Mouse (Mus musculus) limb, embryonic 14.5 days (tissue): ENCODE measurements around the gene Tepsin. TPM values are rescaled to one million over a fixed set of nuclear protein-coding genes. Genes with fewer than 3 reads are reported as not detected.

Experiments
- ATAC-seq: fragments of 200-750 bp; cut with Nextera tagmentation; 2 replicates; pipeline ENCODE4 v1.8.0; 2017; ENCODE audit warnings: low read depth, moderate number of reproducible peaks, moderate TSS enrichment; ENCODE audit not compliant: low FRiP score
- DNase-seq: peaks from one replicate; pipeline ENCODE4 v3.0.0-alpha.2; 2015; ENCODE audit warnings: low spot score
- H3K27ac ChIP-seq: fragments of 300-500 bp; sonication (generic); replicated peaks from 2 replicates; pipeline ENCODE4 v1.5.1; 2014; ENCODE audit warnings: low read depth, mild to moderate bottlenecking, low read length, moderate library complexity, mixed read lengths
- H3K27me3 ChIP-seq: fragments of 300-500 bp; sonication (generic); 2 replicates; pipeline ENCODE4 v1.6.1; 2014; ENCODE audit warnings: low read length, mixed read lengths; ENCODE audit not compliant: control insufficient read depth, insufficient read depth
- H3K36me3 ChIP-seq: fragments of 300-500 bp; sonication (generic); 2 replicates; pipeline ENCODE4 v1.6.1; 2014; ENCODE audit warnings: mild to moderate bottlenecking, low read length, moderate library complexity, mixed read lengths; ENCODE audit not compliant: control insufficient read depth, insufficient read depth
- H3K4me1 ChIP-seq: fragments of 300-500 bp; sonication (generic); 2 replicates; pipeline ENCODE4 v1.6.1; 2014; ENCODE audit warnings: antibody characterized with exemption, low read length, mixed read lengths; ENCODE audit not compliant: control insufficient read depth, insufficient read depth
- H3K4me2 ChIP-seq: fragments of 300-500 bp; sonication (generic); replicated peaks from 2 replicates; pipeline ENCODE4 v1.6.1; 2014; ENCODE audit warnings: low read depth, mild to moderate bottlenecking, low read length, moderate library complexity; ENCODE audit not compliant: severe bottlenecking
- H3K4me3 ChIP-seq: fragments of 300-500 bp; sonication (generic); replicated peaks from 2 replicates; pipeline ENCODE4 v1.5.1; 2014; ENCODE audit warnings: low read length
- H3K9ac ChIP-seq: fragments of 300-500 bp; sonication (generic); 2 replicates; pipeline ENCODE4 v1.6.1; 2014; ENCODE audit warnings: mild to moderate bottlenecking, low read depth, low read length, moderate library complexity; ENCODE audit not compliant: severe bottlenecking
- H3K9me3 ChIP-seq: fragments of 300-500 bp; sonication (generic); 2 replicates; pipeline ENCODE4 v1.6.1; 2016; ENCODE audit warnings: low read length; ENCODE audit not compliant: control insufficient read depth
- POLR2A ChIP-seq: fragments of 200-500 bp; IDR thresholded peaks from 2 replicates; pipeline ENCODE4 v1.8.0; 2012; ENCODE audit warnings: inconsistent platforms, mild to moderate bottlenecking, moderate library complexity, borderline replicate concordance; ENCODE audit not compliant: insufficient read depth, insufficient read length; ENCODE audit errors: extremely low read depth
- WGBS: fragments of 180-500 bp; shearing (Covaris S2); extraction: QIAGEN DNeasy Blood & Tissue Kit; methylation state at CpG from one replicate; pipeline ENCODE4 v1.1.7; 2014; 5-methylcytosine and 5-hydroxymethylcytosine counted together
- polyA plus RNA-seq, 2 experiments: library from polyadenylated mRNA; depleted of rRNA in 1 of 2; stranded (reverse) in 1 of 2; unstranded in 1 of 2; fragments of >200 nt; fragmentation: Nextera tagmentation in 1 of 2; extraction: Ambion mirVana in 1 of 2; gene quantifications; 2 replicates each; pipeline versions ENCODE4 v1.2.1 to v1.2.3; 2012 to 2014

Gene Tepsin
- polyA plus RNA-seq, 2 experiments, result 14.8 to 50.4 TPM

- 98% methylated on average over 7 of the region's 7 CpGs for WGBS
- DNase-seq, result no peak
- Histone ChIP-seq H3K27me3 (no peaks in the 10 kb centered on the region), H3K4me1 (0 out of 2 replicates have a peak, but pooled peaks cover 4% of the 10 kb centered on the region), H3K9me3 (no peaks in the 10 kb centered on the region), H3K36me3 (peaks cover 42% of the 10 kb centered on the region), H3K4me2 (no peak overlapping the region), H3K4me3 (no peak overlapping the region), H3K27ac (no peak overlapping the region), H3K9ac (no peak overlapping the region)
- TF ChIP-seq POLR2A, result no peak
- ATAC-seq, result no peak
Observed at GRCm38 (mm10) chr11:120119108-120119507, 20.6 kb upstream of the Tepsin start.

GRCm38 (mm10) chr11:120117626-120118025, 19.1 kb upstream of the Tepsin start:
- Histone ChIP-seq H3K9me3 (no peaks in the 10 kb centered on the region), H3K4me1 (0 out of 2 replicates have a peak, but pooled peaks cover 4% of the 10 kb centered on the region), H3K4me2 (no peak overlapping the region), H3K27ac (no peak overlapping the region), H3K4me3 (no peak overlapping the region), H3K9ac (no peak overlapping the region), H3K36me3 (peaks cover 39% of the 10 kb centered on the region), H3K27me3 (no peaks in the 10 kb centered on the region)
- ATAC-seq (no peak), DNase-seq (no peak)
- WGBS, result 94% methylated on average over 2 of the region's 2 CpGs
- no peak for TF ChIP-seq POLR2A

GRCm38 (mm10) chr11:120114488-120115215, 16.1 kb upstream of the Tepsin start:
- Histone ChIP-seq H3K27me3 (no peaks in the 10 kb centered on the region), H3K27ac (no peak overlapping the region), H3K9me3 (no peaks in the 10 kb centered on the region), H3K4me2 (no peak overlapping the region), H3K36me3 (peaks cover 34% of the 10 kb centered on the region), H3K4me1 (0 out of 2 replicates have a peak, but pooled peaks cover 4% of the 10 kb centered on the region), H3K9ac (no peak overlapping the region), H3K4me3 (no peak overlapping the region)
- ATAC-seq, result peak; percentile 74
- WGBS, result 51% methylated on average over 21 of the region's 21 CpGs
- DNase-seq, result peak; percentile 20
- TF ChIP-seq POLR2A, result no peak

- H3K9ac ChIP-seq, result no peak overlapping the region
- H3K27me3 ChIP-seq, result no peaks in the 10 kb centered on the region
- no peak overlapping the region for H3K27ac ChIP-seq
- peaks cover 44% of the 10 kb centered on the region for H3K36me3 ChIP-seq
- peaks cover 12% of the 10 kb centered on the region for H3K4me1 ChIP-seq
- H3K9me3 ChIP-seq, result no peaks in the 10 kb centered on the region
- 89% methylated on average over 4 of the region's 4 CpGs for WGBS
- no peak overlapping the region for H3K4me2 ChIP-seq
- TF ChIP-seq POLR2A, result no peak
- no peak for ATAC-seq
- no peak overlapping the region for H3K4me3 ChIP-seq
- DNase-seq, result no peak
Observed at GRCm38 (mm10) chr11:120112136-120112535, 13.6 kb upstream of the Tepsin start.

- Histone ChIP-seq H3K9ac (no peak overlapping the region), H3K27ac (no peak overlapping the region), H3K4me2 (no peak overlapping the region), H3K27me3 (no peaks in the 10 kb centered on the region), H3K4me3 (no peak overlapping the region), H3K36me3 (peaks cover 41% of the 10 kb centered on the region), H3K4me1 (peaks cover 12% of the 10 kb centered on the region), H3K9me3 (no peaks in the 10 kb centered on the region)
- no peak for TF ChIP-seq POLR2A
- ATAC-seq, result no peak
- WGBS, result 13% methylated on average over 2 of the region's 2 CpGs
- DNase-seq, result peak; percentile 62
Observed at GRCm38 (mm10) chr11:120111033-120111432, 12.5 kb upstream of the Tepsin start.
